Comparison of ENCODE assay signal across 8 mouse cellular contexts in the genomic region with DNA sequence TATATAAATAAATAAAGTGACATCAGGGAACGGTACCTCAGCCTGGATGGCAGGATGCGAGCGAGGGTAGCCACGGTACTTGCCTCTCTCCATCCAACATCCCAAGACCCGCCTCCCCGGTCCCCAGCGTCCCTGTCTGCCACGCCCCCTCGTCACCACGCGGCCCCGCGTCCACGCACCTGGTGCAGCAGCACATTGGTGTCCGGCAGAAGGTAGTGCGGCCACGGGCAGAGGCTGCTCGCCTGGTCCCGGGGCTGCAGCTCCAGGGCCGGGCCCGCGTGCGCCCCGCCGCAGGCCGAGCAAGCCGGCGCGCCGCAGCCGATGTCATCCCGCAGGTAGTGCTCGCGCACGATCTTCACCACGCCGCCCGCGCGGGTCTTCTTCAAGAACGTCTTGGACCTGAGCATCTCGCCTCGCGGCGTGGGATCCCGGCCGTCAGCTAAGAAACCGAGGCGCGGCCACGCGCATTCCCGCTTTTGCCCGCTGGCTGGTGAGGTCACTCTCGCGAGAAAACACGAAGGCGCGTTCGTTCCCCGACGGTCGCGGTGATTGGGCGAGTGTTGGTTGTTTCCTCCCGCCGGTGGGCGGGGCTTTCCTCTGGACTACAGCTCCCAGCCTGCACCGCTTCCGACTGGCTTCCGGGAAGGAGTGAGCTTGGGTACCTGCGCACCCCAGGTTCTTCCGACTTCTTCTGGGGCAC. TPM values are rescaled to one million over a fixed set of nuclear protein-coding genes. Genes with fewer than 3 reads are reported as not detected.
DNase-seq lines count a peak whose midpoint lies in the region; ATAC-seq and TF ChIP-seq lines count a peak whose summit lies in the region.

A gene (plus strand): TSS at position 158 of the 700 bp plus-strand sequence.
A gene (minus strand): TSS at position 504 of the 700 bp plus-strand sequence.

- under 1% methylated on average over 73 of the region's 73 CpGs for WGBS in cerebellum, adult 2 months
- WGBS in forebrain, postnatal 0 days: 4% methylated on average over 73 of the region's 73 CpGs
- WGBS in lung, embryonic 15.5 days: under 1% methylated on average over 73 of the region's 73 CpGs

- H3K4me1 ChIP-seq in MEL (ENCODE audit: control insufficient read depth in 1 of 2, insufficient read depth in 2 of 2, low read length in 2 of 2): peaks cover 12 to 17% of the 10 kb centered on the region in 2 experiments
- H3K4me1 ChIP-seq in cerebellum, adult 2 months (ENCODE audit: control insufficient read depth, insufficient read depth, low read length): peaks cover 2% of the 10 kb centered on the region; the same call in 1 of the 2 replicates
- peaks cover 7% of the 10 kb centered on the region for H3K4me1 ChIP-seq in forebrain, postnatal 0 days (ENCODE audit: insufficient read depth)
- H3K4me1 ChIP-seq in lung, embryonic 15.5 days: peaks cover 7% of the 10 kb centered on the region; the same call in 1 of the 2 replicates

- DNase-seq in MEL (ENCODE audit: low read depth, low spot score): peak; percentile 98
- DNase-seq in cerebellum, adult 2 months: peak; percentile 99
- DNase-seq in forebrain, postnatal 0 days: peak; percentile 99
- DNase-seq in heart, postnatal 4 days: peak; percentile 99
- DNase-seq in layer of hippocampus, adult 8-10 months (ENCODE audit: low spot score in 2 of 2): peak; percentile 98
- peak; percentile 96 for DNase-seq in ovary, adult 18-20 months (ENCODE audit: low spot score)
- DNase-seq in thymus, postnatal 0 days (ENCODE audit: low spot score): peak; percentile 99

- peak; percentile 20 to 95; a peak in 2 of 4 replicates for TF ChIP-seq POLR2A in MEL (IDR thresholded peaks at IDR 0.05; ENCODE audit: control insufficient read depth in 1 of 2, insufficient read depth in 1 of 2, low read depth in 1 of 2, low read length in 2 of 2, poor library complexity in 1 of 2)
- TF ChIP-seq POLR2A in cerebellum, adult 2 months (IDR thresholded peaks at IDR 0.05; ENCODE audit: borderline replicate concordance, insufficient read depth, low read length): peak; percentile 66; the same call in 1 of the 2 replicates

- no peak for TF ChIP-seq RAD21 in MEL (IDR thresholded peaks at IDR 0.05; ENCODE audit: low read depth, low read length)

- H3K9ac ChIP-seq in MEL (ENCODE audit: control insufficient read depth, low read depth, low read length, poor library complexity, severe bottlenecking): peak within 1 kb of the TSS; percentile 97
- H3K9ac ChIP-seq in forebrain, postnatal 0 days: peak within 1 kb of the TSS; percentile 95
- H3K9ac ChIP-seq in lung, embryonic 15.5 days: peak within 1 kb of the TSS; percentile 76

- peaks cover 19% of the 10 kb centered on the region for H3K79me2 ChIP-seq in MEL (ENCODE audit: control insufficient read depth, insufficient read depth, low read length, poor library complexity)

- TF ChIP-seq CTCF in MEL (IDR thresholded peaks at IDR 0.05 in 2 of 3, conservative IDR thresholded peaks at IDR 0.05 in 1 of 3; ENCODE audit: control insufficient read depth in 1 of 3, insufficient read depth in 1 of 3, low read depth in 2 of 3, low read length in 3 of 3, poor library complexity in 1 of 3, severe bottlenecking in 1 of 3): no peak
- TF ChIP-seq CTCF in cerebellum, adult 2 months (IDR thresholded peaks at IDR 0.05; ENCODE audit: borderline replicate concordance, insufficient read depth, low read depth, low read length): no peak
- TF ChIP-seq CTCF in forebrain, postnatal 0 days (IDR thresholded peaks at IDR 0.05; ENCODE audit: low read depth): no peak

- H3K4me2 ChIP-seq in forebrain, postnatal 0 days (ENCODE audit: low read depth): peak within 1 kb of the TSS; percentile 76
- H3K4me2 ChIP-seq in lung, embryonic 15.5 days: peak within 1 kb of the TSS; percentile 68

- ATAC-seq in forebrain, postnatal 0 days: peak; percentile 100
- ATAC-seq in lung, embryonic 15.5 days (ENCODE audit: borderline replicate concordance, extremely low read depth, low FRiP score, low TSS enrichment): peak; percentile 99

- no peaks in the 10 kb centered on the region for H3K9me3 ChIP-seq in MEL (replicated peaks; ENCODE audit: insufficient read depth, low read length)
- H3K9me3 ChIP-seq in forebrain, postnatal 0 days (ENCODE audit: low read length): no peaks in the 10 kb centered on the region
- no peaks in the 10 kb centered on the region for H3K9me3 ChIP-seq in lung, embryonic 15.5 days

- TF ChIP-seq EP300 in MEL (IDR thresholded peaks at IDR 0.05; ENCODE audit: low read depth in 1 of 2, low read length in 2 of 2): no peak

- peak within 1 kb of the TSS; percentile 33 for H3K27ac ChIP-seq in MEL (ENCODE audit: control insufficient read depth, low read depth, low read length)
- H3K27ac ChIP-seq in cerebellum, adult 2 months (ENCODE audit: insufficient read depth, low read length): peak within 1 kb of the TSS; percentile 48
- H3K27ac ChIP-seq in forebrain, postnatal 0 days (ENCODE audit: low read depth, low read length): peak within 1 kb of the TSS; percentile 92
- peak within 1 kb of the TSS; percentile 60 for H3K27ac ChIP-seq in lung, embryonic 15.5 days

- H3K4me3 ChIP-seq in MEL (ENCODE audit: control insufficient read depth in 1 of 2, insufficient read depth in 1 of 2, low read depth in 2 of 2, low read length in 2 of 2): peak within 1 kb of the TSS; percentile 76 to 96
- H3K4me3 ChIP-seq in cerebellum, adult 2 months (replicated peaks; ENCODE audit: insufficient read depth, low read depth, low read length): peak within 1 kb of the TSS; percentile 87
- peak within 1 kb of the TSS; percentile 96 for H3K4me3 ChIP-seq in forebrain, postnatal 0 days (ENCODE audit: low read depth, low read length)
- peak within 1 kb of the TSS; percentile 73 for H3K4me3 ChIP-seq in lung, embryonic 15.5 days

- H3K36me3 ChIP-seq in MEL (ENCODE audit: control insufficient read depth in 1 of 2, insufficient read depth in 2 of 2, low read length in 2 of 2): peaks cover 19 to 29% of the 10 kb centered on the region in 2 experiments
- peaks cover 33% of the 10 kb centered on the region for H3K36me3 ChIP-seq in forebrain, postnatal 0 days (ENCODE audit: insufficient read depth)
- H3K36me3 ChIP-seq in lung, embryonic 15.5 days: peaks cover 30% of the 10 kb centered on the region

- H3K27me3 ChIP-seq in MEL (ENCODE audit: control insufficient read depth in 1 of 2, insufficient read depth in 2 of 2, low read length in 2 of 2): no peaks in the 10 kb centered on the region
- no peaks in the 10 kb centered on the region for H3K27me3 ChIP-seq in cerebellum, adult 2 months (ENCODE audit: control insufficient read depth, insufficient read depth, low read length)
- no peaks in the 10 kb centered on the region for H3K27me3 ChIP-seq in forebrain, postnatal 0 days (ENCODE audit: insufficient read depth, low read length)
- H3K27me3 ChIP-seq in lung, embryonic 15.5 days: no peaks in the 10 kb centered on the region

TF ChIP-seq in MEL, 35 proteins besides CTCF, POLR2A, EP300 and RAD21 (continues in another document):
- peak; percentile 84; the same call in 1 of the 2 replicates for TF ChIP-seq ZMIZ1 (IDR thresholded peaks at IDR 0.05; ENCODE audit: low read depth, low read length)
- no peak for TF ChIP-seq BHLHE40 (IDR thresholded peaks at IDR 0.05; ENCODE audit: borderline replicate concordance, low read depth, low read length)
- no peak for TF ChIP-seq ZC3H11A (IDR thresholded peaks at IDR 0.05; ENCODE audit: low read depth, low read length)
- no peak for TF ChIP-seq MEF2A (IDR thresholded peaks at IDR 0.05; ENCODE audit: extremely low read depth, insufficient replicate concordance, low read depth, low read length, poor library complexity, severe bottlenecking)
- TF ChIP-seq HCFC1 (IDR thresholded peaks at IDR 0.05; ENCODE audit: low read depth, low read length): peak; percentile 96
- peak; percentile 96 for TF ChIP-seq CHD2 (IDR thresholded peaks at IDR 0.05; ENCODE audit: low read length)
- TF ChIP-seq POLR2AphosphoS2 (IDR thresholded peaks at IDR 0.05; ENCODE audit: low read length): peak; percentile 91
- TF ChIP-seq MAFK (IDR thresholded peaks at IDR 0.05; ENCODE audit: borderline replicate concordance, low read depth, low read length): no peak
- TF ChIP-seq KAT2A (conservative IDR thresholded peaks at IDR 0.05; ENCODE audit: low read depth, low read length): peak; percentile 89
- TF ChIP-seq NRF1 (IDR thresholded peaks at IDR 0.05; ENCODE audit: insufficient read depth, low read depth, low read length, poor library complexity, severe bottlenecking): peak; percentile 66
- peak; percentile 98 for TF ChIP-seq ELF1 (IDR thresholded peaks at IDR 0.05; ENCODE audit: low read depth, low read length)
- no peak for TF ChIP-seq USF1 (IDR thresholded peaks at IDR 0.05; ENCODE audit: low read depth, low read length)
- no peak for TF ChIP-seq ETS1 (IDR thresholded peaks at IDR 0.05; ENCODE audit: low read depth, low read length)
- no peak for TF ChIP-seq UBTF (IDR thresholded peaks at IDR 0.05; ENCODE audit: borderline replicate concordance, insufficient read depth, low read depth, low read length)

RNA-seq across cellular contexts. Expression of the first gene that starts in this region (rescaled TPM):
- 11.0 and 11.3 TPM in 2 replicates for total RNA-seq in MEL (2012; rRNA removed)
- 1 to 10 TPM in 1 of 2 experiments, not detected in 1; 8.4 TPM for polyA plus RNA-seq in MEL (2012; ENCODE audit: insufficient read depth in 1 of 2, insufficient read length in 2 of 2, low read depth in 1 of 2, low replicate concordance in 2 of 2, missing spikeins in 1 of 2)
- polyA plus RNA-seq in cerebellum, adult 2 months (2012; rRNA removed): 6.5 and 7.3 TPM in 2 replicates
- total RNA-seq in forebrain, postnatal 0 days (2014; rRNA removed): 18.8 and 20.6 TPM in 2 replicates
- 9.3 and 12.6 TPM in 2 replicates for polyA plus RNA-seq in forebrain, postnatal 0 days (2015; fragmentation: Nextera tagmentation; extraction: Ambion mirVana)
- 1 to 10 TPM; 8.5 to 9.3 TPM for total RNA-seq in heart, postnatal 4 days (2021)
- 10 to 100 TPM; 13.3 to 17.2 (median 14.5) TPM for total RNA-seq in layer of hippocampus, adult 8-10 months (2022)
- 14.0 and 19.5 TPM in 2 replicates for polyA plus RNA-seq in lung, embryonic 15.5 days (2015; fragmentation: Nextera tagmentation; extraction: Ambion mirVana)
- 13.9 and 14.2 TPM in 2 replicates for polyA plus RNA-seq in thymus, postnatal 0 days (2015; fragmentation: Nextera tagmentation; extraction: Ambion mirVana)

RNA-seq across cellular contexts. Expression of the second gene that starts in this region (rescaled TPM):
- 42.2 and 43.5 TPM in 2 replicates for total RNA-seq in MEL (2012; rRNA removed)
- 100 to 1,000 TPM in 1 of 2 experiments, 10 to 100 TPM in 1; 79.6 to 159 TPM for polyA plus RNA-seq in MEL (2012; ENCODE audit: insufficient read depth in 1 of 2, insufficient read length in 2 of 2, low read depth in 1 of 2, low replicate concordance in 2 of 2, missing spikeins in 1 of 2)
- polyA plus RNA-seq in cerebellum, adult 2 months (2012; rRNA removed): 12.8 and 14.8 TPM in 2 replicates
- total RNA-seq in forebrain, postnatal 0 days (2014; rRNA removed): 25.3 and 28.0 TPM in 2 replicates
- polyA plus RNA-seq in forebrain, postnatal 0 days (2015; fragmentation: Nextera tagmentation; extraction: Ambion mirVana): 22.5 and 26.3 TPM in 2 replicates
- 10 to 100 TPM; 25.9 to 27.4 TPM for total RNA-seq in heart, postnatal 4 days (2021)
- 10 to 100 TPM; 16.4 to 24.8 (median 18.4) TPM for total RNA-seq in layer of hippocampus, adult 8-10 months (2022)
- 29.4 and 32.5 TPM in 2 replicates for polyA plus RNA-seq in lung, embryonic 15.5 days (2015; fragmentation: Nextera tagmentation; extraction: Ambion mirVana)
- polyA plus RNA-seq in thymus, postnatal 0 days (2015; fragmentation: Nextera tagmentation; extraction: Ambion mirVana): 23.9 TPM in 2 replicates

Comparison
In these comparisons a context has a peak if more than half of its experiments do, and no peak if none do; other contexts are left out.
1. Peak in every context shown above with its lines: DNase-seq, ATAC-seq, H3K4me3 ChIP-seq and H3K27ac ChIP-seq.
2. H3K27ac ChIP-seq: peak in every context shown above with its lines; median percentile 92 in forebrain, postnatal 0 days; 60 in lung, embryonic 15.5 days; 48 in cerebellum, adult 2 months; 33 in MEL.